Mouse (Mus musculus): Measurements from ENCODE around the gene Hsp90ab1. TPM values are rescaled to one million over a fixed set of nuclear protein-coding genes. Genes with fewer than 3 reads are reported as not detected.

Gene Hsp90ab1
- polyA plus RNA-seq, 1 experiment = 980 TPM

- TF ChIP-seq POLR2A (IDR thresholded peaks at IDR 0.05; ENCODE audit: extremely low read depth, insufficient read depth, low read length) = no peak
- no peak overlapping the region for H3K27ac ChIP-seq (ENCODE audit: insufficient read depth, low read length)
- no peak overlapping the region for H3K4me3 ChIP-seq (ENCODE audit: insufficient read depth, low read length)
- H3K4me1 ChIP-seq (ENCODE audit: control insufficient read depth, insufficient read depth, low read length) = peaks cover 2% of the 10 kb centered on the region; the same call in 1 of the 2 replicates
These were observed 35.3 kb upstream of the Hsp90ab1 start for GRCm38 (mm10) chr17:45608396-45608795.

- Histone ChIP-seq H3K4me3 (ENCODE audit: insufficient read depth, low read length) (no peak overlapping the region), H3K4me1 (ENCODE audit: control insufficient read depth, insufficient read depth, low read length) (peaks cover 2% of the 10 kb centered on the region; the same call in 1 of the 2 replicates), H3K27ac (ENCODE audit: insufficient read depth, low read length) (no peak overlapping the region)
- TF ChIP-seq CTCF (IDR thresholded peaks at IDR 0.05; ENCODE audit: extremely low read depth, insufficient read depth, low read length) (no peak), POLR2A (IDR thresholded peaks at IDR 0.05; ENCODE audit: extremely low read depth, insufficient read depth, low read length) (no peak)
These were observed 34.2 kb upstream of the Hsp90ab1 start for GRCm38 (mm10) chr17:45606992-45607879.

- Histone ChIP-seq H3K27ac (ENCODE audit: insufficient read depth, low read length) (no peak overlapping the region), H3K4me1 (ENCODE audit: control insufficient read depth, insufficient read depth, low read length) (no peaks in the 10 kb centered on the region)
- no peak for TF ChIP-seq POLR2A (IDR thresholded peaks at IDR 0.05; ENCODE audit: extremely low read depth, insufficient read depth, low read length)
- no peak for TF ChIP-seq CTCF (IDR thresholded peaks at IDR 0.05; ENCODE audit: extremely low read depth, insufficient read depth, low read length)
These were observed 29.9 kb upstream of the Hsp90ab1 start for GRCm38 (mm10) chr17:45602984-45603383.

GRCm38 (mm10) chr17:45601877-45602304, 28.8 kb upstream of the Hsp90ab1 start, which contains the start of gene Mymx:
Mymx (minus strand) TSS chr17:45602102.
- peaks cover under 1% of the 10 kb centered on the region; the same call in 1 of the 2 replicates for H3K4me1 ChIP-seq (ENCODE audit: control insufficient read depth, insufficient read depth, low read length)
- no peak within 1 kb of the TSS for H3K4me3 ChIP-seq (ENCODE audit: insufficient read depth, low read length)
- TF ChIP-seq POLR2A (IDR thresholded peaks at IDR 0.05; ENCODE audit: extremely low read depth, insufficient read depth, low read length) = no peak
- TF ChIP-seq CTCF (IDR thresholded peaks at IDR 0.05; ENCODE audit: extremely low read depth, insufficient read depth, low read length) = no peak
- H3K27ac ChIP-seq (ENCODE audit: insufficient read depth, low read length) = no peak within 1 kb of the TSS

More at GRCm38 (mm10) chr17:45602984-45603383, 29.9 kb upstream of the Hsp90ab1 start:
- no peak overlapping the region for H3K4me3 ChIP-seq (ENCODE audit: insufficient read depth, low read length)

- TF ChIP-seq CTCF (IDR thresholded peaks at IDR 0.05; ENCODE audit: extremely low read depth, insufficient read depth, low read length) (no peak), POLR2A (IDR thresholded peaks at IDR 0.05; ENCODE audit: extremely low read depth, insufficient read depth, low read length) (no peak)
- Histone ChIP-seq H3K4me3 (ENCODE audit: insufficient read depth, low read length) (no peak overlapping the region), H3K27ac (ENCODE audit: insufficient read depth, low read length) (no peak overlapping the region), H3K4me1 (ENCODE audit: control insufficient read depth, insufficient read depth, low read length) (peaks cover 5% of the 10 kb centered on the region)
These were observed 28.3 kb upstream of the Hsp90ab1 start for GRCm38 (mm10) chr17:45601325-45601724.

- Histone ChIP-seq H3K4me1 (ENCODE audit: control insufficient read depth, insufficient read depth, low read length) (peaks cover 5% of the 10 kb centered on the region), H3K27ac (ENCODE audit: insufficient read depth, low read length) (no peak overlapping the region), H3K4me3 (ENCODE audit: insufficient read depth, low read length) (no peak overlapping the region)
- no peak for TF ChIP-seq CTCF (IDR thresholded peaks at IDR 0.05; ENCODE audit: extremely low read depth, insufficient read depth, low read length)
- no peak for TF ChIP-seq POLR2A (IDR thresholded peaks at IDR 0.05; ENCODE audit: extremely low read depth, insufficient read depth, low read length)
These were observed 27.2 kb upstream of the Hsp90ab1 start for GRCm38 (mm10) chr17:45600267-45600666.

GRCm38 (mm10) chr17:45599446-45600242, 26.6 kb upstream of the Hsp90ab1 start, which contains the start of gene Slc29a1:
Slc29a1 (minus strand) TSS chr17:45599606.
- Histone ChIP-seq H3K4me3 (ENCODE audit: insufficient read depth, low read length) (no peak within 1 kb of the TSS), H3K27ac (ENCODE audit: insufficient read depth, low read length) (no peak within 1 kb of the TSS)
- TF ChIP-seq CTCF (IDR thresholded peaks at IDR 0.05; ENCODE audit: extremely low read depth, insufficient read depth, low read length) (no peak), POLR2A (IDR thresholded peaks at IDR 0.05; ENCODE audit: extremely low read depth, insufficient read depth, low read length) (no peak)

GRCm38 (mm10) chr17:45598891-45599290, 25.8 kb upstream of the Hsp90ab1 start:
- TF ChIP-seq CTCF (IDR thresholded peaks at IDR 0.05; ENCODE audit: extremely low read depth, insufficient read depth, low read length) (no peak), POLR2A (IDR thresholded peaks at IDR 0.05; ENCODE audit: extremely low read depth, insufficient read depth, low read length) (no peak)
- no peak overlapping the region for H3K4me3 ChIP-seq (ENCODE audit: insufficient read depth, low read length)
- peaks cover 6% of the 10 kb centered on the region for H3K4me1 ChIP-seq (ENCODE audit: control insufficient read depth, insufficient read depth, low read length)
- H3K27ac ChIP-seq (ENCODE audit: insufficient read depth, low read length) = no peak overlapping the region

More at GRCm38 (mm10) chr17:45599446-45600242, 26.6 kb upstream of the Hsp90ab1 start, which contains the start of gene Slc29a1:
- H3K4me1 ChIP-seq (ENCODE audit: control insufficient read depth, insufficient read depth, low read length) = peaks cover 6% of the 10 kb centered on the region

- Histone ChIP-seq H3K4me1 (ENCODE audit: control insufficient read depth, insufficient read depth, low read length) (peaks cover 6% of the 10 kb centered on the region), H3K4me3 (ENCODE audit: insufficient read depth, low read length) (no peak overlapping the region), H3K27ac (ENCODE audit: insufficient read depth, low read length) (no peak overlapping the region)
- TF ChIP-seq POLR2A (IDR thresholded peaks at IDR 0.05; ENCODE audit: extremely low read depth, insufficient read depth, low read length) (no peak), CTCF (IDR thresholded peaks at IDR 0.05; ENCODE audit: extremely low read depth, insufficient read depth, low read length) (no peak)
These were observed 25.3 kb upstream of the Hsp90ab1 start for GRCm38 (mm10) chr17:45598376-45598775.

All from cortical plate, adult 2 months (tissue).